Mouse (Mus musculus): ENCODE results near the gene Thap12.

DNA sequence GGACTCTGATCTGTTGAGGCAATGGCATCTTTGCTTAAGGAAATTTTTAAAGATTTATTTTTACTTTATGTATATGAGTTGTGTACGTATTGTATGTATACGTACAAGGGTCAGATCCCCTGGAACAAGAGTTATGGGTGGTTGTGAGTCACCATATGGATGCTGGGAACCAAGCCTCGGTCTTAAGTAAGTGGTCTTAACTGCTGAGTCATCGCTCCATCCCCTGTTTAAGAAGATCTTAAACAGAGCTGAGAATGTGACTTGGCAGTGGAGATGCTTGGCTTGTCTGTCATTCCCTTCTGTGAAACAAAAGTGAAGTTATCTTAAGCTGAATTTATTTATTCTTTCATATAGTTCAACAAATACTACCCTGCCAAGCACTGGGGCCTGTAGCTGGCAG, 31.1 kb downstream of the Thap12 start:
- TF ChIP-seq POLR2AphosphoS2 (IDR thresholded peaks at IDR 0.05; ENCODE audit: low read length) (no peak), JUND (IDR thresholded peaks at IDR 0.05; ENCODE audit: low read depth, low read length) (no peak), POLR2A (IDR thresholded peaks at IDR 0.05; ENCODE audit: control insufficient read depth in 1 of 2, insufficient read depth in 1 of 2, low read depth in 1 of 2, low read length in 2 of 2, poor library complexity in 1 of 2) (no peak), USF1 (IDR thresholded peaks at IDR 0.05; ENCODE audit: low read depth, low read length) (no peak), CTCF (IDR thresholded peaks at IDR 0.05 in 2 of 3, conservative IDR thresholded peaks at IDR 0.05 in 1 of 3; ENCODE audit: control insufficient read depth in 1 of 3, insufficient read depth in 1 of 3, low read depth in 2 of 3, low read length in 3 of 3, poor library complexity in 1 of 3, severe bottlenecking in 1 of 3) (no peak), BHLHE40 (IDR thresholded peaks at IDR 0.05; ENCODE audit: borderline replicate concordance, low read depth, low read length) (no peak), TCF12 (IDR thresholded peaks at IDR 0.05; ENCODE audit: low read depth, low read length) (no peak), RAD21 (IDR thresholded peaks at IDR 0.05; ENCODE audit: low read depth, low read length) (no peak), NELFE (IDR thresholded peaks at IDR 0.05; ENCODE audit: low read depth, low read length) (no peak), NRF1 (IDR thresholded peaks at IDR 0.05; ENCODE audit: insufficient read depth, low read depth, low read length, poor library complexity, severe bottlenecking) (no peak), GATA1 (IDR thresholded peaks at IDR 0.05; ENCODE audit: low read depth, low read length) (no peak), MXI1 (IDR thresholded peaks at IDR 0.05; ENCODE audit: low read depth, low read length) (no peak), CHD2 (IDR thresholded peaks at IDR 0.05; ENCODE audit: low read length) (no peak)
